Mouse (Mus musculus): ENCODE data around the gene C2cd3. TPM values are rescaled to one million over a fixed set of nuclear protein-coding genes. Genes with fewer than 3 reads are reported as not detected.

C2cd3 gene
- polyA plus RNA-seq (2012; rRNA removed): 39.7 and 41.8 TPM in 2 replicates

DNA sequence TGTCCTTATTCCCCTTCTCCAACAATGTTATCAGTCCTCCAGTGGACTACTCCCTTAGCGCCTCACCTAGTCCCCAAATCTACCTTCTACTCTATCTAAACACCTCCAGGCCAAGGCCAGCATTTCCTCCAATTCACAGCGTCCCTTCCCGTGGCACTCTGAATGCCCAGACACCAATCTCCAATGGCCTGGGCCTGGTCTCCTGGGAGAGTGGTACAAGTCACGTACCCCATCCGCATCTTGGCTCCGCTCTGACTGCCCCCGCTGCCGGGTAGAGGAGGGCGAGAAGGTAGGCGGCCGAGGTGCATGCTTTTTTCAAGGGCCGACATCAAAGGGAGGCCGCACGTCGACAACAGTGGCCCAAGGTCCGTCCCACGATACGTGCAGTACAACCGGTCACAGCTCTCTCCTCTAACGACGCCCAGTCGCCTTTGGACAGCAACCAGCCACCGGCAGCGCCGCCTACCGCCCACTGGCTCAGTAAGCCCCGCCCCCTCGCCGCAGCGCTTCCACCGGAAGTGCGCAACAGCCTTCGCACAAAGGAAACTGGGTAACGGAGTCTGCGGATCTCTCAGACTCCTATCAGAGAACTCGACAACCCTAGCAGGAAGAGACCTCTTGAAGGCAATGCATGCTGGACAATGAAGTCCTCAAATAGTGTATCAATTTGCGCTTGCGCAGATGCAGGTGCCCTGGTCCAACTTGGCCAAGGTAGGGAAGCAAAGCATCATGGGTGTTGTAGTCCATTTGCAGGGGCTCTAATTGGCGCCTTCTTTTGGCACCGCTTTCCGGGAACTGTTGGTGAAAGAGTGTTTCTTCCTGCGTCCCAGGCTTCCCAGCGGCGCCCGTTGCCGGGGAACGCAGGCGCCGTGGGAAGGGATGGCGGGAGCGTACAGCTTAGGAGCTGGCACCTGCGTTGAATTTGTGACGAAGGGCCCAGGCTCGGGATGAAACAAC, at the start of gene C2cd3, which contains the start of gene Ppme1:
TSS of gene C2cd3 (plus strand) at position 739 of the 957 bp plus-strand sequence.
TSS of gene Ppme1 (minus strand) at position 813 of the 957 bp plus-strand sequence.
- peak; percentile 99 for TF ChIP-seq POLR2A (IDR thresholded peaks at IDR 0.05; ENCODE audit: control insufficient read depth, low read depth, low read length)
- TF ChIP-seq CTCF (IDR thresholded peaks at IDR 0.05; ENCODE audit: control insufficient read depth, insufficient read depth, insufficient replicate concordance, low read depth, low read length): peak; percentile 35
- peak within 1 kb of the TSS; percentile 95 for H3K4me3 ChIP-seq (ENCODE audit: control insufficient read depth, low read depth, low read length)
- no peaks in the 10 kb centered on the region; the same call in 1 of the 2 replicates for H3K4me1 ChIP-seq (ENCODE audit: control insufficient read depth, insufficient read depth, low read length)
- peaks cover 5% of the 10 kb centered on the region for H3K36me3 ChIP-seq (ENCODE audit: control insufficient read depth, insufficient read depth, low read length)
- H3K27ac ChIP-seq (ENCODE audit: control insufficient read depth, insufficient read depth, low read depth, low read length): peak within 1 kb of the TSS; percentile 91
- no peaks in the 10 kb centered on the region for H3K27me3 ChIP-seq (ENCODE audit: control insufficient read depth, insufficient read depth, low read length)

DNA sequence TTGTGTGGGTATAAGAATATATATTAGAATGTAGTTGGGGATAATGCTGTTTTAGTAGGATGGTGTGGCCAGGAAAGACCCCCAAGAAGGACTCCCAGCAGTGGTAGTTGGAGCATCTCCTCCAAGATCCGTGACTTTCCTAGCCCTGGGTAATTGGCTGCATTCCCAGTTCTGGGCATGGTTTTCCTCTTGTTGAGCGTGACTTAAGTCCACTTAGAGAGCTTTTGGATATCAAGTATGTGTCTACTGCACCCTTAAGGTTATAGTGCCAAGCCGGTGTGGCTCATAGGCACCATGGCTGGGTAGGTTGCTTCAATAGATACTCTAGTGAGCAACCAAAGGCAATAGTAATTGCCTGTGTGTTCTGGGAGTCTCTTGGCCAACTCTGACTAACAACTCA, 48.3 kb upstream of the C2cd3 start:
- H3K4me1 ChIP-seq (ENCODE audit: control insufficient read depth, insufficient read depth, low read length): no peaks in the 10 kb centered on the region
- no peaks in the 10 kb centered on the region for H3K27me3 ChIP-seq (ENCODE audit: control insufficient read depth, insufficient read depth, low read length)
- H3K4me3 ChIP-seq (ENCODE audit: control insufficient read depth, low read depth, low read length): no peak overlapping the region
- no peaks in the 10 kb centered on the region for H3K36me3 ChIP-seq (ENCODE audit: control insufficient read depth, insufficient read depth, low read length)
- TF ChIP-seq POLR2A (IDR thresholded peaks at IDR 0.05; ENCODE audit: control insufficient read depth, low read depth, low read length) (no peak), CTCF (IDR thresholded peaks at IDR 0.05; ENCODE audit: control insufficient read depth, insufficient read depth, insufficient replicate concordance, low read depth, low read length) (no peak)
- H3K27ac ChIP-seq (ENCODE audit: control insufficient read depth, insufficient read depth, low read depth, low read length): no peak overlapping the region

DNA sequence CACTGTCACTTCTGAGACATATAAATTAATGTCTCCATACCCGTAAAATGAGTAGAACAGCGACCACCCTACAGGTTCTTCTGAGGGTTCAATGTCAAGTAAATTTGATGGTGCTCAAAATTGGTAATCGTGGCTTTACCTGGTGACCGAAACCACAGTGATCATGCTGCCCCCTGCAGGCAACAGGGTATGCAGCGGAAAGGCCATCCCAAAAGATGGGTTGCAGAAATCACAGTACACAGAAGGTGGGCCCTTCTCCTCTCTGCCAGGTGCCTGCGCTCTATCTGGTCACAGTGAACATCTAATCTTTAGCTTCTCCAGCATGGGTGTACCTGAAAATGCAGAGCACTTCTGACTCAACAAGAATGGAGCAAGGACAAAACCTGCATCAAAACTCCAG, 46.6 kb upstream of the C2cd3 start:
- Histone ChIP-seq H3K4me3 (ENCODE audit: control insufficient read depth, low read depth, low read length) (no peak overlapping the region), H3K27me3 (ENCODE audit: control insufficient read depth, insufficient read depth, low read length) (no peaks in the 10 kb centered on the region), H3K4me1 (ENCODE audit: control insufficient read depth, insufficient read depth, low read length) (no peaks in the 10 kb centered on the region), H3K27ac (ENCODE audit: control insufficient read depth, insufficient read depth, low read depth, low read length) (no peak overlapping the region), H3K36me3 (ENCODE audit: control insufficient read depth, insufficient read depth, low read length) (no peaks in the 10 kb centered on the region)
- TF ChIP-seq CTCF (IDR thresholded peaks at IDR 0.05; ENCODE audit: control insufficient read depth, insufficient read depth, insufficient replicate concordance, low read depth, low read length): peak; percentile 55; the same call in 1 of the 2 replicates
- no peak for TF ChIP-seq POLR2A (IDR thresholded peaks at IDR 0.05; ENCODE audit: control insufficient read depth, low read depth, low read length)

DNA sequence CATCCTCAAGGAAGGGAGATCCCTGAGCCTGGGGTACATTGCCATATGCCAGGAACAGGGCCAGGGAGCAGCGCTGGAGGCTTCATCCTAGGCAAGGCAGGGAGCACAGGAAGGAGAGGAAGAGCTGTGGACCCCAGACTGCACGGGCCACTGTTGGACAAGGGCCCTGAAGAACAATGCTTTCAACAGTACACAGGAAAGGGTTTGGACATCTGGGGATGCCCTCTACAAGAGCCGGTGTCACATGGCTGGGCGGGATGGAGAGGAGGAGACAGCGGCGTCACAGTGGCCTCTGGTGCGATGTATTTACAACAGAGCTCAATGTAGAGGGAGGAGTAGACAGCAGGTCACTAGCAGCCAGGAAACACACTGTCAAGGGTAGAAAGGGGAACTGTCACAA, 44.5 kb upstream of the C2cd3 start:
- Histone ChIP-seq H3K27me3 (ENCODE audit: control insufficient read depth, insufficient read depth, low read length) (no peaks in the 10 kb centered on the region), H3K4me3 (ENCODE audit: control insufficient read depth, low read depth, low read length) (no peak overlapping the region), H3K4me1 (ENCODE audit: control insufficient read depth, insufficient read depth, low read length) (no peaks in the 10 kb centered on the region), H3K36me3 (ENCODE audit: control insufficient read depth, insufficient read depth, low read length) (no peaks in the 10 kb centered on the region), H3K27ac (ENCODE audit: control insufficient read depth, insufficient read depth, low read depth, low read length) (no peak overlapping the region)
- no peak for TF ChIP-seq POLR2A (IDR thresholded peaks at IDR 0.05; ENCODE audit: control insufficient read depth, low read depth, low read length)
- no peak for TF ChIP-seq CTCF (IDR thresholded peaks at IDR 0.05; ENCODE audit: control insufficient read depth, insufficient read depth, insufficient replicate concordance, low read depth, low read length)

DNA sequence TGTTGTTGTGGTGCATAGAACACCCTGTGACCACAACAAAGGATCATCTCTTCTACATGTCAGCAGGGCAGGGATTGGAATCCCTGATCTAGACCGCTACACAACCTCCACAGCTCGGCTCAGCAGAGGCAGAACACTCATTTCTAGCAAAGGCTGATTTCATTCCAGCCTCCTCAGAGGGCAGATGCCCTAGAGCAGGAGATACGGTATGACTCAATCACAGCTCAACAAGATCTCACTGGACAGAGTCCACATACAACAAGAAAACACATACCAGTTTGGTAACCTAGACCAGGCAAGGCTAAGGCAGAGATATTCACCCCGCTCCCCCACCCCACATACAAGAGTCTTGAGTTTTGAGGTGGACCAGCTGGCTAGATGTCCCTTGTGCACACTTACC, 43.4 kb upstream of the C2cd3 start:
- Histone ChIP-seq H3K36me3 (ENCODE audit: control insufficient read depth, insufficient read depth, low read length) (no peaks in the 10 kb centered on the region), H3K27me3 (ENCODE audit: control insufficient read depth, insufficient read depth, low read length) (no peaks in the 10 kb centered on the region), H3K4me3 (ENCODE audit: control insufficient read depth, low read depth, low read length) (no peak overlapping the region), H3K27ac (ENCODE audit: control insufficient read depth, insufficient read depth, low read depth, low read length) (no peak overlapping the region), H3K4me1 (ENCODE audit: control insufficient read depth, insufficient read depth, low read length) (no peaks in the 10 kb centered on the region)
- TF ChIP-seq CTCF (IDR thresholded peaks at IDR 0.05; ENCODE audit: control insufficient read depth, insufficient read depth, insufficient replicate concordance, low read depth, low read length): no peak
- no peak for TF ChIP-seq POLR2A (IDR thresholded peaks at IDR 0.05; ENCODE audit: control insufficient read depth, low read depth, low read length)

DNA sequence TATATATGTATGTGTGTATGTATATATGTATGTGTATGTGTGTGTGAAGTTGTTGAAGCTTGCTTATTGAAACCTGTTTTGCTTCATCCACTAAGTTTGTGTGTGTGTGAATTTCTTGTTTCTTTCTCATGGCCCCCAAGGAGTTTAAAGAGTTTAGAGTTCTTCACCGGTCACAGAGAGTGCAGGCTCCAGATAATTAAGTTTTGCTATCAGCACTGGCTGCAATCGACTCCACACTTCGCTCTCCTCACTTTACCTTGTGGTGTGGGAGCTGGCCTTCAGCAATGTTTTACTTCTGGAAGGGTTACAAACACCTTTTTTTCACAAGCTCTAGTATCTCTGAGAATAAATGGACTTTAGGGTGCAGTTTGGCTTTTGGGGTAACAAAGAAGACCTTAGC, 40.8 kb upstream of the C2cd3 start:
- TF ChIP-seq POLR2A (IDR thresholded peaks at IDR 0.05; ENCODE audit: control insufficient read depth, low read depth, low read length) (no peak), CTCF (IDR thresholded peaks at IDR 0.05; ENCODE audit: control insufficient read depth, insufficient read depth, insufficient replicate concordance, low read depth, low read length) (no peak)
- Histone ChIP-seq H3K4me3 (ENCODE audit: control insufficient read depth, low read depth, low read length) (no peak overlapping the region), H3K27me3 (ENCODE audit: control insufficient read depth, insufficient read depth, low read length) (no peaks in the 10 kb centered on the region), H3K27ac (ENCODE audit: control insufficient read depth, insufficient read depth, low read depth, low read length) (no peak overlapping the region), H3K4me1 (ENCODE audit: control insufficient read depth, insufficient read depth, low read length) (no peaks in the 10 kb centered on the region), H3K36me3 (ENCODE audit: control insufficient read depth, insufficient read depth, low read length) (no peaks in the 10 kb centered on the region; the same call in 1 of the 2 replicates)

DNA sequence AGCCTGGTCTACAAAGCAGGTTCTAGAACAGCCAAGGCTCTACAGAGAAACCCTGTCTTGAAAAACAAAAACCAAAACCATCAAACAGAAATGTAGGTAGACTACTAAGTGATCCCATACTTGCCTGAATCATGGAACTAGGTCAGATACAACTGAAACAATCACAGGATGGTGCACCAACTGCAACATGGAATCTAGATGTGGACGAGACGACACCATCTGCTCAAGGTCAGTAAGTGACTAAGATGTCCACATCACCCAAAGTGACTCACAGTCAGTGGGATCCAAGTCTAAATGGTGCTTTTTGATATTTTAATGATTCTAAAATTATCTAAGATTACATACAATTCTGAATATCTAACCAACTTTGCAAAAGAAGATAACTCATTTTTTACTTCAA, 36.1 kb upstream of the C2cd3 start:
- Histone ChIP-seq H3K36me3 (ENCODE audit: control insufficient read depth, insufficient read depth, low read length) (no peaks in the 10 kb centered on the region; the same call in 1 of the 2 replicates), H3K27ac (ENCODE audit: control insufficient read depth, insufficient read depth, low read depth, low read length) (no peak overlapping the region), H3K4me1 (ENCODE audit: control insufficient read depth, insufficient read depth, low read length) (no peaks in the 10 kb centered on the region), H3K4me3 (ENCODE audit: control insufficient read depth, low read depth, low read length) (no peak overlapping the region), H3K27me3 (ENCODE audit: control insufficient read depth, insufficient read depth, low read length) (no peaks in the 10 kb centered on the region)
- TF ChIP-seq POLR2A (IDR thresholded peaks at IDR 0.05; ENCODE audit: control insufficient read depth, low read depth, low read length) (no peak), CTCF (IDR thresholded peaks at IDR 0.05; ENCODE audit: control insufficient read depth, insufficient read depth, insufficient replicate concordance, low read depth, low read length) (no peak)
